Mouse (Mus musculus): ENCODE results near the gene Otc. TPM values are rescaled to one million over a fixed set of nuclear protein-coding genes. Genes with fewer than 3 reads are reported as not detected.
A peak's percentile ranks its signal among the peaks of the same experiment; 100 is the strongest.

The Otc gene
- not detected in 3 replicates for total RNA-seq (2017)

DNA sequence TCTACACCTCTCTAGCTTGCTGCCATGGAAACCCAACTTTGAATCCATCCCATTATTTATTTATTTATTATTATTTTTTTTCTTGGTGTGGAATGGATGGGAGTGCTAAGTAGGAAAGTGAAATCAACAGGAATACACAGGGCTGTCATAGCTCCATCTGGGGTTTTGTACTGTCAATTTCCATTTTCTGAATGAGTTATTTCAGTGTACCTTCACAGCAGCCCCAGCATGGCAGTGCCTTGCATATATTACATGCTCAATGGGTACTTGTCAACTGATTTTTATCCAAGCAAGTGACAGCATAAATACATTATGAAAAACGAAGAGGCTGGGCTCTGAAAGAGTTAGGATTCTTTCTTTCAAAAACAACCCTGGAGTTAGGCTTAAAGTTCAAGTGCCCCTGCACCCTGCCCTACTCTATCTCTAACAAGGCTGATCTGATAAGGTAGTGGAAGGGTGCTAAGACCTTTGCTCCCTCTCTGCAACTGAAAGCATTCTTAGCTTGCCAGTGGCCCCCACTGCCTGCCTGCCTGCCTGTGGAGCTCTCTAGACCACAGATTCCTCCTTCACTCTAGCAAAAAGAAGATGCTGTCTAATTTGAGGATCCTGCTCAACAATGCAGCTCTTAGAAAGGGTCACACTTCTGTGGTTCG is at the start of gene Otc:
Gene Otc, plus strand, starts transcription at position 454 of the 653 bp plus-strand sequence.
- no peak for ATAC-seq (replicated peaks; ENCODE audit: insufficient number of reproducible peaks, low FRiP score, low TSS enrichment, poor library complexity, severe bottlenecking)

DNA sequence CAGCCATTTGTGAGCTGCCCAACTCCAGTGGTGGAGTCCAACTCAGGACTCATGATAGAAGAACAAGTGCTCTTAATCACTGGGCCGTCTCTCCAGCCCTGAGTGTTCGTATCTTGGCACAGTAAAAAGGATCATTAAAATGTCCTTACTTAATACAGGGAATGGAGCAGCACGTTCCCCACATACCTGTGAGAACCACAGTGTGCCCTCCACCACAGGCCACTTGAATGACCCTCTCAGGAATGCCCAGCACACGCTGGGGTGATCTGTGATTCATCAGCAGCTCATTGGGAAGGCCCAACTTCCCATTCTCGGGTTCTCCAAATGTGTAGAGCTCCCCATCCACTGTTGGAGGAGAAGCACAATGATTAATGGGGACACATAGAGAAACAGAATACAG is 46.2 kb upstream of the Otc start:
- no peak for ATAC-seq (replicated peaks; ENCODE audit: insufficient number of reproducible peaks, low FRiP score, low TSS enrichment, poor library complexity, severe bottlenecking)

DNA sequence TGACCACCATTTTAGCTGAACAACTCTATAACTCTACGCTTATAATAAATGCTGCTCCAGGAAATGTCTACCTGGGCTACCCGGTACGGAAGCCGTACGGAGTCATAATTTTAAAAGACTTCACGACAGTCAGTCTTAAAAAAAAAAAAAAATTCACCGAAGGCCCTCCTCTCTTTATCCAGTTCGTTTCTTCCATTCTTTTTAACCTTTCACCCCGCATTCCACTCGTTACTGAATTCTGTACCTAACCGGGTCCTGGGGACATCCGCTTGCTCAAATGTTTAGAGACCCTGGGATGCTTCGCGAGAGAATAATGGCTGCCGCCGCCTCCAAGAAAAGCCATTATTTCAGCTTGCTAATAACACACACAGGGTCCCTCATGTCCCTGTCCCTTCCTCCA is 36.1 kb upstream of the Otc start:
- no peak for ATAC-seq (replicated peaks; ENCODE audit: insufficient number of reproducible peaks, low FRiP score, low TSS enrichment, poor library complexity, severe bottlenecking)

- ATAC-seq (replicated peaks; ENCODE audit: insufficient number of reproducible peaks, low FRiP score, low TSS enrichment, poor library complexity, severe bottlenecking), result peak; percentile 99
These were observed 35.6 kb upstream of the Otc start, which contains the start of gene Rpgr for GRCm38 (mm10) chrX:10216410-10216949. Gene Rpgr, minus strand, starts transcription at chrX:10216920.

DNA sequence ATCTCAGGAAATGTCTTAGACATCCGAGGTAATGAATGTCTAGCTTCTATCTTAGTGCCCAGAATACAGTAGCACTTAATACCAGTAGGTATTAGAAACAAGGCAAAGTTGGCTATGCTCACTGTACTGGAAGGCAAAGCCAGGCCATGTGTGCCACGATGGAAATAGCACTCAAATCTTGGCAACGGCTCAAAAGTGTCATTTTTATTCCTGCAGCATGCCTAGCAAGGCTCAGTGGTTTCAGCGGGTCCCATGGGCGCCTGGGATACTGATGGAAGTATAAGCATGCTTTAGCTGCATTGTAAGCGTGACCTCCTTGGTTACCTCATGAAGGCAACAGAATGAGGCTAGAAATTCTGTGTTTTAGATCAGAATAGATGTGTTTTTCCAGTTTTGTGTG is 32.8 kb upstream of the Otc start:
- ATAC-seq (replicated peaks; ENCODE audit: insufficient number of reproducible peaks, low FRiP score, low TSS enrichment, poor library complexity, severe bottlenecking), result no peak

GRCm38 (mm10) chrX:10233051-10233450 is 19.1 kb upstream of the Otc start:
- ATAC-seq (replicated peaks; ENCODE audit: insufficient number of reproducible peaks, low FRiP score, low TSS enrichment, poor library complexity, severe bottlenecking), result no peak

DNA sequence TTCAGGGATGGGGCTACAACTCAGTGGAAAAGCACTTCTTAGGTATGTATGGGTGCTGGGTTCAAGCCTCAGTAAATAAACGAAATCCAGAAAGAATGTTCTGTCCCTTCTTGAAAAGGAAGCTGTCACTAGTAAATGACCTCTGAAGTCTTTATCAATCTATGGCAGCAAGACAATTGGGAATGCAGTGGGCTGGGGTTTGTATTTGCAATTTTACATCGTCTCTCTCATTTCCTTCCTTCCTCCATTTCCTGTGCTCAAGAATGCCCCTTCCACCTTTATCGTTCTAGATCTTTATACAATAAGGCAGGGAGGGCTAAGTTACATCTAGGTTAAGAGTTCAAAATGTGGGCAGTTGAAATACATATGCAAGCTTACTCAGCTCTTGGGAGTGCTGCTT is 17.5 kb upstream of the Otc start:
- no peak for ATAC-seq (replicated peaks; ENCODE audit: insufficient number of reproducible peaks, low FRiP score, low TSS enrichment, poor library complexity, severe bottlenecking)

GRCm38 (mm10) chrX:10239515-10239914 is 12.6 kb upstream of the Otc start:
- ATAC-seq (replicated peaks; ENCODE audit: insufficient number of reproducible peaks, low FRiP score, low TSS enrichment, poor library complexity, severe bottlenecking), result no peak

DNA sequence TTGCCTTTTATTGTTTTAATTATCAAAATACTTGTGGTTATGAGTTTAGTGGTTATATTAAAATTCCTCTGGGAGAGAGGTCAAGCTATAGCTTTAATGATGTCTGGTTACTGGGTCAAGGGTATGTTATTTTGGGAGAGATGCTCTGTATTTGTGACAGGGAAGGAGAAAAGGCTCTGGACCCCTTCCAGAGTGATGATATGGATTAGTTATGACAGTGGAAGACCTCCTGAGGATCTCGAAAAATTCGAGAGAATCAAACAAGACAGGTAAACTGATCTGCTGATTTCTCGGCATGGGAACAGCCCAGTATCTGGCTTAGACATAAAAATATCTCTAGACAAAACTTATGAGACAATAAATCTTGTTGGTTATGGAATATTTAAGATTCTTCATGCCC is 8.2 kb upstream of the Otc start:
- ATAC-seq (replicated peaks; ENCODE audit: insufficient number of reproducible peaks, low FRiP score, low TSS enrichment, poor library complexity, severe bottlenecking), result no peak

GRCm38 (mm10) chrX:10251357-10251756 is 748 bp upstream of the Otc start:
- no peak for ATAC-seq (replicated peaks; ENCODE audit: insufficient number of reproducible peaks, low FRiP score, low TSS enrichment, poor library complexity, severe bottlenecking)

GRCm38 (mm10) chrX:10257774-10258173 is 5.7 kb downstream of the Otc start:
- ATAC-seq (replicated peaks; ENCODE audit: insufficient number of reproducible peaks, low FRiP score, low TSS enrichment, poor library complexity, severe bottlenecking), result no peak

- no peak for ATAC-seq (replicated peaks; ENCODE audit: insufficient number of reproducible peaks, low FRiP score, low TSS enrichment, poor library complexity, severe bottlenecking)
These were observed 6.2 kb downstream of the Otc start for GRCm38 (mm10) chrX:10258260-10258659.

- no peak for ATAC-seq (replicated peaks; ENCODE audit: insufficient number of reproducible peaks, low FRiP score, low TSS enrichment, poor library complexity, severe bottlenecking)
These were observed 16.2 kb downstream of the Otc start for GRCm38 (mm10) chrX:10268308-10268707.

DNA sequence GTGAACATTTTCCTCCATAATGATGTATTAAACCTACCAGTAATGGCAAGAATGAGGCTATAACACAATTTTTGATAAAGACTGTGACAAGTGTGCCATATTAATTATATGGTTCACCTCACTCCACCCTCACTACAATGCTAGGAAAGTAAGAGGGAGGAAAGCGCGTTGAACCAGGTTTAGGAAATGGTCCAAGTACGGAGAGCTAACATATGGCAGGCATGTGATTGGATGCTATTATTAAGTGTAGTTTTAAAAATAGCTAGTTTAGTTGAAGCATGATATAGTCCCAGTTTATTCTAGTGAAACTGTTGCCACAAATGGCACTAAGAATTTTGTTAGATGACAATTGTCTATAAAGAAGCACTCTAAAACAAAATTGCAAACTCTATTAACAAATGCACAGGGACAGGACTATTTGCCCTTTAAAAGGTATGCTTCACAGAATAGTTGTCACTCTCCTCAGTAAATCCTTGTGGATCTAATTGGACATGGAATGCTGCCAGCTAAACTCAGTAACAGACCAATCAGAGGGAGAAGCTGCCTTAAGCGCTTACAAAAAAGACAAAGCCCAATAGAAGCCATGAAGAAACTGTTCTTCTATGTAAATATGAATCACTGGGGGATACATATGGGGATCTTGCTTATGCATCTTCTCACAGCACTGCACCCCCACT is 16.8 kb downstream of the Otc start:
- no peak for ATAC-seq (replicated peaks; ENCODE audit: insufficient number of reproducible peaks, low FRiP score, low TSS enrichment, poor library complexity, severe bottlenecking)

DNA sequence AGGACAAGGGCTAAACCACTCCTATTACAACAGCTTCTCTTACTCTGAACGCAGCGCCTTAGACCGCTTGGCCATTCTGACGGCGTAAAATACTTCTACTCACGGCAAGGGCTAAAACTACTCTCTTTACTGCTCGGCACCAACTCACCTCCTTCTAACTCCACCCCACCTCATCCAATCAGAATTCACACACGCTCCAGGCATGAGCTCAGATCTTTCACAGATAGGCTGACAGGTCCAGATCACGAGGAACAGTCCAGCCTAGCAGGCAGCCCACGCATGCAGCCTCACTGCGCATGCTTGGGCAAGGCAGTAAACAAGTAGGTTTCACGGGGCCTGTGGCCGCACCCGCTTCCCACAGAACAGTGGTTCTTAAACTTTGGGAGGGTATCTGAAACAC is 45.2 kb downstream of the Otc start:
- no peak for ATAC-seq (replicated peaks; ENCODE audit: insufficient number of reproducible peaks, low FRiP score, low TSS enrichment, poor library complexity, severe bottlenecking)

DNA sequence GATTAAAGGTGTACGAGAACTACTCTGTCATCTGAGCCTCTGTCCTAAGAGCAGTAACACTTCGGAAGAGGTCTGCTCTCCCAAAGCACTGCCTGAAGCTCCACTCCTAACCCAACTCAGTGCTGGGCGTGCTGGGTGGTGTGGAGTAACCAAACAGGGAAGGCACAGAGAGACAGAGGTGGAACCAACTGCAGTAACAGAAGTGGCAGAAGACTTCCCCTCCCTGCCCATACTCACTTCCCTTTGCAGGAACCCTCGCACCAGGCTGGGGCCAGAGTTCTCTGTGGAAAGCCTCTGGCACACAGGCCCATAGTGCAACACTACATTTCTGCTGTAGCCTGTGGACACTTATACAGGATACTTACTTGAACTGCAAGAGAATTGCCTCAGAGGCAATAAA is 66.1 kb downstream of the Otc start:
- no peak for ATAC-seq (replicated peaks; ENCODE audit: insufficient number of reproducible peaks, low FRiP score, low TSS enrichment, poor library complexity, severe bottlenecking)

GRCm38 (mm10) chrX:10330246-10330645 is 78.1 kb downstream of the Otc start:
- ATAC-seq (replicated peaks; ENCODE audit: insufficient number of reproducible peaks, low FRiP score, low TSS enrichment, poor library complexity, severe bottlenecking), result no peak

- no peak for ATAC-seq (replicated peaks; ENCODE audit: insufficient number of reproducible peaks, low FRiP score, low TSS enrichment, poor library complexity, severe bottlenecking)
These were observed 79.6 kb downstream of the Otc start for GRCm38 (mm10) chrX:10331749-10332148.

- no peak for ATAC-seq (replicated peaks; ENCODE audit: insufficient number of reproducible peaks, low FRiP score, low TSS enrichment, poor library complexity, severe bottlenecking)
These were observed 84.7 kb downstream of the Otc start for GRCm38 (mm10) chrX:10336816-10337215.

- ATAC-seq (replicated peaks; ENCODE audit: insufficient number of reproducible peaks, low FRiP score, low TSS enrichment, poor library complexity, severe bottlenecking), result no peak
These were observed 103.8 kb downstream of the Otc start for GRCm38 (mm10) chrX:10355867-10356266.
